Mouse (Mus musculus) cortical plate, adult 2 months (tissue): Measurements from ENCODE around the gene Ctbp1.

Source experiments
- CTCF ChIP-seq: fragments of 200-500 bp; IDR thresholded peaks from 2 replicates; pipeline ENCODE4 v1.5.1; 2011; ENCODE audit warnings: mild to moderate bottlenecking, control low read depth, low read length; ENCODE audit not compliant: insufficient read depth; ENCODE audit errors: extremely low read depth
- POLR2A ChIP-seq: fragments of 200-500 bp; IDR thresholded peaks from 2 replicates; pipeline ENCODE4 v1.6.1; 2011; ENCODE audit warnings: mild to moderate bottlenecking, low read length, control low read depth; ENCODE audit not compliant: insufficient read depth; ENCODE audit errors: extremely low read depth

DNA sequence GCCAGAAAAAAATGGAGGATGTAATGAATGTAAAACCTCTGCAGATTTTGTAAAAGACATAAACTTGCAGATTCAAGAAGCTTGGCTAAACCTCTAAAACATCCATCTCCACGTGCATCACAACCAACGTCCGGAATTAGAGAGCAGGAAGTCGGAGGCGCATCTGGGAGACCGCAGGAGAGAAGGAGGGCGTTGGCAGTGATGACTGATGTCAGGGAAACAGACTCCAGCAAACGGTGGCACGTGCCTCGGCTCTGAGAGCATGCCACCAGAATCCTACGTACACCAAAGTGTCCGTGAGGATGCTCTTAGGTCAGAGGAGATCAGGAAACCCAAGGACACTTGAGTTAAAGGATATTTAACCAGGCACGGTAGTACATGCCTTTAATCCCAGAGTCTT is 73.1 kb downstream of the Ctbp1 start:
- TF ChIP-seq CTCF: no peak
- TF ChIP-seq POLR2A: no peak
